Mouse (Mus musculus) left cerebral cortex, adult 9 months (tissue): ENCODE data around the gene Acp1.

Experiments used
- DNase-seq, 2 experiments: peaks; one replicate each; pipeline ENCODE4 v3.0.0; 2022; ENCODE audit warnings: low spot score in 2 of 2

Acp1 gene

DNA sequence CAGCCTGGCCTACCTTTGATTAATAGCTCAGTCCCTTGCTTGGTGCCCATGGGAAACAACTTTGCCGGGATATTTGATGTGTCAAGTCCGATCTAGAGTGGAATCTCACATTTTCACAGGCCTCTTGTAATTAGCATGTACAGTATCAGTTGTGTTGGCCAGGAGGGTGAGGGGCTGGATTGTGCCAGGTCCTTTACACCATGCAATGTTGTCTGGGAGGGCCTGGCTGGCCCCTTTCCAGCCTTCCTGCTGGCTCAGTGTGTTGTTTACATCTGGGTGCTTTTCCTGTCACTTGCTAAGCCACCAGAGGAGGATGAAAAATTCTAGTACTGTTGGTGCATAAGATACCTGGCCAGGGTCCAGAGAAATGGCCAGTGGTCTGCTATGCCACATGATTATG, 47.0 kb downstream of the Acp1 start:
- no peak for DNase-seq

DNA sequence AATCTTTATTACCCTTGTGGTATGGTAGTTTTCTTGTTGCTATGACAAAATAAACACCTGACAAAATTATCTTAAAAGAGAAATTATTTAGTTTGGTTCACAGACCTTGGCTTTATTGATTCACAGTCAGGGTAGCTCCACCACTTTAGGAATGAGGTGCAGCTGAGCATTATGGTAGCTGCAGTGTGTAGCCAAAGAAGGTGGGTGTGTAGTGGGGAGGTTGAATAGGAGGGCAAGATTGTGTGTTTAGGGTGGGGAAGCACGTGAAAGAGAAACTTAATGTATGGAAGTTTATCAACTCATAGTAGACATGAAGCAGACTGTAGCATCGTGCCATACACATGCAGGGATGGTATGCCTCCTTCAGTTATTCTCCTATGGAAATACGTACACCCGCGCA, 55.2 kb downstream of the Acp1 start:
- no peak for DNase-seq

DNA sequence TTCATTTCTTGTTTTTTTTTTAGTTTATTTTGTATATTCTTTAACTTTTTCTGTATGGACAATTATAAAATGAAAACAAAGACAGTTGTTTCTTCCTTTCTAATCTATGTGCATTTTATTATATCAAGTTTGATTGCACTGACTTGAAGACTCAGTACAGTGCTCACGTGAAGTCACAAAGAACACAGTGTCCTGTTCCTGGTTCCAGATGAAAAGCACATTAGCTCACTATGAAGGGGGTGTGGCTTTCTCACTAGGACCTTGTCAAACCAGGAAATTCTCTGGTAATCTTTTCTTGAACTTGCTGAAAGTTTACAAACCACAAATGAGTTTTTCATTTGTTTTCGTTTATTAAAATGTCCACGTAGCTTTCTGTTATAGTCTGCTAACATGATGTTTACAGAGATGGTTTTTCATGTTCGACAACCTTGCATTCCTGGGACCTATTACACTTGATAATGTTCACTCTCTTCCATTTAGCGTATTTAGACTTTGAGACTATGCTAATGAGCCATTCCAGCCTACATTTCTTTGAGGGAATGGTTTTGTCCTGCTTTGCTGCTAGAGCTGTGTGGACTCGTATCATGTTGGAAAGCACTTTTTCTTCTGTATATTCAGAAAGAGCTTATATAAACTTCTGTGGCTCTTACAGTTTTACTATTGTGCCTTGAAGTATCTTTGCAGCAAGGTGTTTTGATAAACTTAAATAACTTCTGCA, 55.8 kb downstream of the Acp1 start:
- no peak for DNase-seq

DNA sequence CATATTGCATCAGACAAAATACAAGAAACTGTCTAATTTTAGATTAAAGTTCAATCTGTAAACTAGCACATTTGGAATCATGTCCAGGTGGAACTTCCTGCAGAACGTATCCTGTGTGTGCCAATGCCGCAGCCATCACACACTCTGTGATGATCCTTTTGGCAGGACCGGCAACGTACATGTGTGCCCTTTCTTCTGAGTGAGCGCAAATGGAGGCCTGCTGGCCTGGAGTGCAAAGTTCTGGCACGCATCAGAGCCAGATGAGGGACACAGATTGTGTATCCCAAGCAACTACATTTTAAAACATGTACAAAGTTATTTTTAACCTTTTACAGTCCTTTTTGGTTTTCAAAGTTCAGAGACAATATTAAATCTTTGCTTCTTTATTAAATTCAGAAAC, 59.5 kb downstream of the Acp1 start:
- no peak for DNase-seq

DNA sequence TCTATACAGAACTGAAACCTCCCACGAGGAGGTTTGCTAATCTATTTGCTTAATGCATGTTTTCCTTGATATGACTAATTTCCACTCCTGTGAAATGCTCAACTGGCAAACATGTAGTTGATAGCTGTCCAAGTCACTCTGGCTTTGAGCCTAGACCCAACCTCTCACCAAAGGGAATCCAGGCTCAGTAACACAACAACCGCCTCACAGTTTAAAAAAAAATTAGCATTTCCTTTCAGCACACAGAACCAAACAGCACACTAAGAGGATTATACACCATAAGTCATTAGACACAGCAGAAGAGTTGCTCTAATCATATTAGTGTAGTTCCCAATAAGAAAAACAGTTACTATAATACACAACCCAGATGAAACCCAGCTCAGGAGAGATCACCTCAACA, 60.5 kb downstream of the Acp1 start:
- peak in 1 of 2 experiments; percentile 26 for DNase-seq

DNA sequence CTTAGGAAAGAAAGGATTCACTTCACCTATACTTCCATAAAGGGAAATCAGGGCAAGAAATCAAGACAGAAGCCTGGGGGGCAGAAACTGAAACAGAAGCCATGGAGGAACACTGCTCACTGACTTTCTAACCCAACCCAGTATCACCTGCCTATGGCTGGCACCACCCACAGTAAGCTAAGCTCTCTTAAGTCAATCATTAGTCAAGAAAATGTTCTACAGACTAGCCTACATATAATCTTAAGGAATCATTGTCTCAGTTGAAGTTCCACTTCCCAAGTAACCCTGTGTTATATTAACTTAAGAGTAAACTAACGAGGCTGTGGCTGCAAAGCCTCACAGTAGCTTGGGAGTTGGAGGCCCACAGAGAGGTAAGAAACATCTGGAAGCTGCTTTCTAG, 62.9 kb downstream of the Acp1 start:
- DNase-seq: no peak
